Mouse (Mus musculus) layer of hippocampus, adult 2 months (tissue): ENCODE measurements around the gene Arhgef12. TPM values are rescaled to one million over a fixed set of nuclear protein-coding genes. Genes with fewer than 3 reads are reported as not detected.

Source experiments
- DNase-seq, 2 experiments: peaks; one replicate each; pipeline ENCODE4 v3.0.0; 2022; ENCODE audit warnings: low spot score in 2 of 2
- H3K27ac ChIP-seq: fragments of 200-600 bp; 2 replicates; pipeline ENCODE4 v1.8.1; 2022
- H3K4me3 ChIP-seq: fragments of 200-600 bp; 2 replicates; pipeline ENCODE4 v1.8.1; 2022; ENCODE audit warnings: mild to moderate bottlenecking
- CTCF ChIP-seq: fragments of 200-600 bp; conservative IDR thresholded peaks from 2 replicates; pipeline ENCODE4 v1.8.1; 2022; ENCODE audit warnings: antibody characterized with exemption, mild to moderate bottlenecking, moderate library complexity
- total RNA-seq, 2 experiments: library from RNA; stranded (reverse); gene quantifications; 2 replicates each; pipeline ENCODE4 v1.2.3; 2021

Gene Arhgef12
- total RNA-seq, 2 experiments from 2014 or later = 146 to 162 TPM

DNA sequence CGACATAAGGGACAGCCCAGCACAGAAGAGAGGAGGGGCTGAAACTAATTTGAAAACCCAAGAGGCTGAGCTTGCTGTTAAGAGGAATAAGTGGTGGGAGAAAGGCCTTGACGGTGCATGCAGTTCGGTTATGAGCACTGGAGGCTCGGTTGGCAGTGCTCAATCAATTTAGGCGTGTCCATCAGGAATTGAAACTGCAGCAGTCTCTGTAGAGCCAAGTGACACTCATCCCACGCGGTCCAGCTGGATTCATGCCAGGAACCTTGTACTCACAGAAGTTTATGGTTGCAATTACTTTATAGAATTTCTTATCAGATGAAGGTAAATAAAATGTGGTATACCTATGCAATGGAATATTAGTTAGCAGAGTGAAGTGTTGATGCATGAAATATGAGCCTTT is 148.6 kb downstream of the Arhgef12 start:
- Histone ChIP-seq H3K4me3 (no peak overlapping the region), H3K27ac (no peak overlapping the region)
- no peak for DNase-seq
- TF ChIP-seq CTCF = no peak

DNA sequence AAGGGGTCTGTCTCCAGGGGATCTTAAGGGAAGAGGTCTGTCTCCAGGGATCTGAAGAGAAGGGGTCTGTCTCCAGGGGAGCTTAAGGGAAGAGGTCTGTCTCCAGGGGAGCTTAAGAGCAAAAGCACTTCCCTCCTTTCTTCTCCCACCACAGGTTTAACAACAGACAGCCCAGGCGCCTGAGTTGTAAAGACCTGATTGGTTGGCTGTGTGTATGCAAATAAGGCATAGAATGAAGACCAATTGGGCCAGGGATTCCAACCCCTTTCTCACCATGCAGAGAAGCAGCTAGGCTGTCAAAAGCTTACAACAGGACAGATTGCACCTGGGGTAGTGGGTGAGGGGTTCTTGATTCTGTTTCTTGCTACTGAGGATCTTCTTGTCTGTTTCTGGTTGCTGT is 158.7 kb downstream of the Arhgef12 start:
- Histone ChIP-seq H3K4me3 (no peak overlapping the region), H3K27ac (no peak overlapping the region)
- DNase-seq = no peak
- no peak for TF ChIP-seq CTCF

DNA sequence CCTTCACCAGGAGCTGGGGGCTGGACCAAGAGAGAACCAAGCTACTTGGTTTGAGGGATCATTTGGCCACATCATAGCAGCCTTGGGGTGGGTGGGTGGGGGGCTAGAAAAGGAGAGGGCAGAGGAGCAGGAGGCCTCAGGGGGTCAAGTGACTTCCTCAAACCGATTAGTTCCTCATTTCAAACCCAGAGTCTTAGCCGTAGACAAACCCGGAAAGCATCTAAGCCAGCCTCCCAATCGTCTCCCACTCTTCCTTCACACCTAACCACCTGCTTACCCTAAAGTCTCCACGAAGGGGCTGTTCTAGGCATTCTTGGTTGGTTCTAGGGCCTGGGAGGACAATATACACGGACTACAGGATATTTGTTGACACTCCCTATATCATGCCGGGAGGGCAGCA is 161.9 kb downstream of the Arhgef12 start:
- Histone ChIP-seq H3K27ac (0 out of 2 replicates have a peak overlapping the region, but pooled peaks have one; percentile 96), H3K4me3 (no peak overlapping the region)
- no peak for DNase-seq
- TF ChIP-seq CTCF = no peak

DNA sequence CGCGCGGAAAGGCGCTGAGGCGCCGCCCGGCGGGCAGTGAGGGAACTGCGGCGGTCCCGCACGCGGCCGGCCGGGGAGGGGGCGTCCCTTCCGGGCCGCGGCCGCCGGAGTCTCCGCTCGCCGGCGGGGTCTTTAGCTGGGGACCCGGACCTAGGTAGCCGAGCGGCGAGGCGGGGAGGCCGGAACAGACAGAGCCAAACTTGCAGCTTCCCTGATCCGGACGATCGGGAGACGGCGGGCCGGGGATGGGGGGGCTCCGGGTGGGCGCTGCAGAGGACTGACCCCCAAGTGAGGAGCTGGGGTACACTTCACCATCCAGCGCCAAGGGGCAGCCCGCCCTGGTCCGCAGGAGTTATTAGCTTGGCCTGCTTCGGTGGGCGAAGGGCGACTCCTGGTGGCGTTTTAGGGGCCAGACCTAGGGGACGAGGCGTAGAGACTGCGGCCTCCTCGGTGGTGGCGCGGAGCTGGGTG is 162.5 kb downstream of the Arhgef12 start:
- peak; percentile 80 for TF ChIP-seq CTCF
- H3K27ac ChIP-seq = peak overlapping the region; percentile 96

DNA sequence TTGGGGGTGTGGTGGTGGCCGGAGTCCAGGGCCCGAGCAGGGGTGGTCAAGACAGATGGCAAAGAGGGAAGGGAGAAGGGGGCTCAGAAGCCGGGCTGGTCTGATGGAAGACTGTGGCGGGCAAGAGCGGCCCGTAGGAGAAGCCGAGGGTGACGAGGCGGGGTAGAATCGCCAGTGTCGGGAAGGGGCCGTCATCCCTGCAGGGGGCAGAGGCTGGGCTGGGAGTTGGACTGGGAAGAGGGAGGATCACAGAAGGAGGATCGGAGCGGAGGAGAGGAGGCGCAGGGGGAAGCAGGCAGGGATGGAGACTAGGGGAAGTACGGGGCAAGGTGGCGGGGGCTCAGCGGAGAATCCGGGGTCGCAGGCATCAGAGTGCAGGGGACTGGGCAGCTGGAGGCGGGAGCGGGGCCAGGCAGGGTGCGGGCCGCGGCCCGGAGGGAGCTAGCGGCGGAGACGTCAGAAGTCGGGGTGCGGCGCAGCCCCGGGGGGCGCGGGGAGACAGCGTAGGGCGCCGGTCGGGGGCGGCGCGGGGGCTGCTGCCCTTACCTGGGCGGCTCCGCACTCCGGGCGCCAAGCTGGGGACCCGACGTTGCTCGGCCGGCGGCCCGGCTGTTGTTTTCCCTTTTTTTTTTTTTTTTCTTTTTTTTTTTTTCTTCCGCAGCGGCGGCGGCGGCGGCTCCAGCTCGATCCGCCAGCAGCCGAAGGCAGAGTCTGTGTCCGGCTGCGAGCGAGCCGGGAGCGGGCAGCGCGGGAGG is 163.1 kb downstream of the Arhgef12 start, which contains the start of gene Grik4:
Gene Grik4 (minus strand): TSS at position 713 of the 755 bp plus-strand sequence.
- peak within 1 kb of the TSS; percentile 96 for H3K27ac ChIP-seq
- peak within 1 kb of the TSS; percentile 77 for H3K4me3 ChIP-seq
- TF ChIP-seq CTCF = no peak
- peak; percentile 10 to 29 for DNase-seq

More for the DNA sequence above, 162.5 kb downstream of the Arhgef12 start:
- peak; percentile 87 to 90 for DNase-seq
- H3K4me3 ChIP-seq = peak overlapping the region; percentile 77

DNA sequence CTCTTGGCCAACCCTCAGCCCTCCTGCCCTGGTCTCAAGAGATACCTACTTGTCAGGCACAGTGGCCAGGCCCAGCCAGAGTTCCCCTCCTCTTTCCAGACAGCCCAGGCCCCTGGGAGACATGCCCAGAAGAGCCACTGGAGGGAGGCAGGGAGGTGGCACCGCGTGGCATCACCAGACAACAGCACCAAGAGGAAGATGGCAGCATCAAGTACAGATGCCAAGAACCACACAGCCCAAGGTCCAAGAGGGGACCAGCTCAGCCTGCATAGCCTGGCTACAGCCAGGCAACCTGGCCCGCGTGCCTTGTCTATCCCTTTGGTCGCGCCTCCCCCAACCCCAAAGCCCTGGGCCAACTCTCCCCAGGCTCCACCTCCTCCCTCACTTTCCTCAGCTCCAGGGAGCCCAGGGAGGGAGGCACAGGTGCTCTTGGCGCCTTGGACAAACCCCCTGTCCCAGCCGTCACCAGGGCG is 163.9 kb downstream of the Arhgef12 start:
- peak overlapping the region; percentile 96 for H3K27ac ChIP-seq
- DNase-seq = peak; percentile 33 to 49
- peak; percentile 77 for TF ChIP-seq CTCF
- H3K4me3 ChIP-seq = peak overlapping the region; percentile 77

DNA sequence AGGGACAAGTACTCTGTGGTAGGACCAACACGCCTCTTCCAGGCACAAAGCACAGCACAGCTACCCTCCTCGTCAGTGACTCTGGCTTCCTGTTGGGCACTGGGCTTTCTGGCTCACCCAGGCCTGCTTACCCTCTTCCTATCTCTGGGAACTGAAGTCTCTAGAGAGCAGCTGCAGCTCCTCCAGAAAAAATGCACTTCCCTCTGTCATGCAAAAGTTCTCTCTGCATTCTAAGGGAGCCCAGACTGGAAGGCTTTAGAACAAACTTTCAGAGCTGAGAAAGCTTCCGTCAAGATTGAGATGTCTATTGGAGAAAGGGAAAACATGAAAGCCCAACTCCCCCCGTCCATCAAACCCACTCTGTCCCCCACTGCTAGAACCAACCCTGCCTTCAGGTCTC is 164.9 kb downstream of the Arhgef12 start:
- Histone ChIP-seq H3K27ac (no peak overlapping the region; the same call in 1 of the 2 replicates), H3K4me3 (no peak overlapping the region; the same call in 1 of the 2 replicates)
- no peak for TF ChIP-seq CTCF
- DNase-seq = no peak

DNA sequence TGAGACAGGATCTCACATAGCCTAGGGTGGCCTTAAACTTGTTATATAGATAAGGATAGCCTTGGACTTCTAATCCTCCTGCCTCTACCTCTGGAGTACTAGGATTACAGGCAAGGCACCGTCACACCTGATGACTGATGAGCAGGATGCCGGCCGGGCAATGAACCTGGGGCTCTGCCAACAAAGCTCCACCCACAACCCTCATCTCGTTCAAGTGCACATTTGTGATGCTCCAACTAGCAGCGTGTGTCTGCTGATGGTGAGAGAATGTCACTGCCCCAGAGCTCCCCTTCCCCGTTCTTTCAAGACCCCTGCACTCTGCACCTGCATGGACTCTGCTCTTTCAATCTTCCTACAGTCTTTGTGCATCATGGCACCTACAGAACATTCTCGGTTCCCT is 174.9 kb downstream of the Arhgef12 start:
- Histone ChIP-seq H3K4me3 (no peak overlapping the region), H3K27ac (no peak overlapping the region)
- TF ChIP-seq CTCF = no peak
- DNase-seq = no peak

DNA sequence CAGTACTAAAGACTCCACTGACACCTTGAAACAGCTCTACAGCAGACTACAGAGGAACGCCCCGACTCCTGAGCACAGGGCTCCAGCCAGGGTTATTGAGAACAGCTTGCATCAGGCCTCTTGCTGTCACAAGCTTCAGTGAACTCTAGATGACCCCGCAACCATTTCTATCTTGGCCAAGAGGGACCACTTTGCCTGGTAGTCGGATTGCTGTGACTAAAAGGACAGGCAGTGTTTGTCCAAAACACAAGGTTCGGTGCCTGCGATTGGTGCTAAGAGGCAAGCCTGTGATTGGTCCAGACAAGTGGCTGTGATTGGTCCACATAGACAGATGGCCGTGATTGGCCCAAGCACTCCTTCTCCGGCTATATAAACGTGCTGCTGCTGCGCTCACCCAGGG is 179.5 kb downstream of the Arhgef12 start:
- no peak overlapping the region for H3K27ac ChIP-seq
- H3K4me3 ChIP-seq = no peak overlapping the region
- no peak for TF ChIP-seq CTCF
- DNase-seq = no peak

DNA sequence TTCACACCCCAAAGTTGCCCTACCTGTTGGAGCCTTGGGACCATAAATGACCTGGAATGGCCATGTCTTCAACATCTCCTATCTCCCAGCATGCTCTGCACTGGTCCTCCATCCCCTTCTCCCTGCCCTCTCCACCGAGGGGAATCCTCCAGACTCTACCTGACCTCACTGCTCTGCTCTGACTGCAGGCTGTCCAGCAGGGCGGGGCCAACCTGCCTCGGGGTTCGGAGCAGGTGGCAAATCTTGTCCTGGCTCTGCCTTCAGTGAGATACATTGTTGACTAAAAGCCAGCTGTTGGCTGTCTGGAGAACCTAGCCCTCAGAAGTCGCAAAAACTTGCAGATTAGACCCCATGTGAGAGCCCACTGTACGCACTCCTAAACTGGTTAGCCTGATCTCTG is 180.5 kb downstream of the Arhgef12 start:
- no peak for DNase-seq
- no peak for TF ChIP-seq CTCF
- Histone ChIP-seq H3K27ac (no peak overlapping the region), H3K4me3 (no peak overlapping the region)

DNA sequence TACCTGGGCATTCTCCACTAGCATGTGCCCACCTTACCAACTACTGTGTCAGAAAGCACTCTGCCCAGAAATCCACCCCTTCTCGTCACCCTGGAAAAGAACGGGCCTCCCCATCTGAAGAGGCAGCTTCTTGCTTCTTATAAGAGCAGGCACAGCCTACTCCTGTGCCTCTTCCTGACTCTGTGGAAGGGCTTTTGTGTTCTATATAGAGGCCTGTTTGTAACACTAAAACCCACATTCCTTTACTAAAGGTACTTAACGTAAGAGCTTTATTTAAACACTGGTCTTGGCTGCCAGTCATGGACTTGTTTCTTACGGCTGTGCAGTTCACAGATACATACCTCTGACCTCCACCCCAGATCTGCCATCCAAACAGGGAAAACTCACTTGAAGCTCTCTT is 185.2 kb downstream of the Arhgef12 start:
- Histone ChIP-seq H3K4me3 (no peak overlapping the region), H3K27ac (no peak overlapping the region)
- no peak for DNase-seq
- no peak for TF ChIP-seq CTCF

DNA sequence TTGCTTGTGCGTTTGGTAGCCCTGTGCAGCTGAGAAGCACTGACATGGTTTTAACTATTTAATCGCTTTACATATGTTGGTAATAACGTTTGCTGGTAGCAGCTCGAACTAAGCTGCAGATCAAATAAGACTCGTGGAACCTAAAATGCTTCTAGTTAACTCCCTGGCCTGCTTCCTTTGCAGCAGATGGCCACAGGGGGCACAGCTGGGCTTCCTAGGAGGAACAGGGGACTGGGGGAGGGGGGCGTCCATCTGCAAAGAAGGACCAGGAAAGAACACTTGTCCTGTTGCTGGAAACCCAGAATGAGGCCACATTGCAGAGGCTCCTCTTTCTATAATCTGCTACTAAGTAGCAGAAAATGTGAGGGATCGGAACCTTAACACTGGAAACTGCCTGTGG is 186.8 kb downstream of the Arhgef12 start:
- peak; percentile 51 for TF ChIP-seq CTCF
- DNase-seq = no peak
- no peak overlapping the region for H3K4me3 ChIP-seq
- peak overlapping the region; percentile 7; the same call in 1 of the 2 replicates for H3K27ac ChIP-seq

DNA sequence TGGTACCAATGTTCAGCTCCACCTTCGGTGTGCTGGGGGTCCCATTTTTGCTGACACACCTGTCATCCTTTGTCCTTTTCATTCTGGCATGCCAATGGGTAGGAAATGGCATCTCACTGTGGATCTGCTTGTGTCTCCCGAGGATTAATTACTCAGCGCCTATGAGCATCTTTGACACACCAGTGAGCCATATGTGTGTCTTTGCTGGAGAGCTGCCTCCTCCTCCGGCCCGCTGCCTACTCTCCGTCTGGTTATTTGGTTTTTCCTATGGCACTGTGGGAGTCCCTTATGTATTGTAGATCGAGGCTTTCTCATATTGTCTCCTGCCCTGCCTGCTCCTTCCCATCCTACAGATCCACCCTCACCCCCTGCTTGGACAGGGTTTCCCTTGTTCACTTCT is 189.1 kb downstream of the Arhgef12 start:
- H3K4me3 ChIP-seq = no peak overlapping the region
- DNase-seq = peak; percentile 68 to 86
- no peak for TF ChIP-seq CTCF
- H3K27ac ChIP-seq = peak overlapping the region; percentile 43

Other genes starting within 250 kb of the Arhgef12 start
- gene Grik4, start 162.7 kb downstream of the Arhgef12 start, total RNA-seq = 10 to 100 TPM; 53.0 to 63.2 TPM
- 10 to 100 TPM; 23.5 to 25.5 TPM for gene Tmem136, start 9.3 kb upstream of the Arhgef12 start, total RNA-seq
- gene Pou2f3, start 103.1 kb upstream of the Arhgef12 start, total RNA-seq = under 1 TPM; 0.22 to 0.33 TPM
- gene Oaf, start 132.7 kb upstream of the Arhgef12 start, total RNA-seq = 10 to 100 TPM; 18.6 to 19.5 TPM
- gene Trim29, start 203.6 kb upstream of the Arhgef12 start, total RNA-seq = under 1 TPM; 0.32 to 0.44 TPM